Comparison of ENCODE assay signal across 8 mouse cellular contexts in genomic region chr3:122293223-122293953, GRCm38 (mm10). TPM values are rescaled to one million over a fixed set of nuclear protein-coding genes. Genes with fewer than 3 reads are reported as not detected.
DNase-seq lines count a peak whose midpoint lies in the region; ATAC-seq and TF ChIP-seq lines count a peak whose summit lies in the region.

No protein-coding gene starts in this region.

- DNase-seq in retina, adult 2 months (ENCODE audit: low read depth, low spot score): peak; percentile 68
- no peak for DNase-seq in retina, postnatal 1 day
- DNase-seq in ZHBTc4 (ENCODE audit: low read depth, low spot score): peak; percentile 65
- DNase-seq in embryonic facial prominence, embryonic 14.5 days (ENCODE audit: low spot score): no peak
- peak; percentile 72 for DNase-seq in heart, postnatal 0 days (ENCODE audit: low spot score)
- DNase-seq in limb, embryonic 14.5 days (ENCODE audit: low spot score): peak; percentile 38
- DNase-seq in layer of hippocampus, postnatal 14 days (ENCODE audit: low spot score in 2 of 2): no peak

- ATAC-seq in embryonic facial prominence, embryonic 14.5 days (ENCODE audit: low read depth): peak; percentile 80
- peak; percentile 86 for ATAC-seq in heart, postnatal 0 days (ENCODE audit: insufficient read depth, low read depth)
- peak; percentile 64 for ATAC-seq in limb, embryonic 14.5 days (ENCODE audit: low FRiP score, low read depth)
- peak; percentile 63 for ATAC-seq in midbrain, embryonic 16.5 days

- WGBS in embryonic facial prominence, embryonic 14.5 days: under 1% methylated on average over 30 of the region's 105 CpGs
- under 1% methylated on average over 73 of the region's 105 CpGs for WGBS in heart, postnatal 0 days
- under 1% methylated on average over 77 of the region's 105 CpGs for WGBS in limb, embryonic 14.5 days
- under 1% methylated on average over 79 of the region's 105 CpGs for WGBS in midbrain, embryonic 16.5 days

- H3K9me3 ChIP-seq in embryonic facial prominence, embryonic 14.5 days (ENCODE audit: control insufficient read depth, low read length): no peaks in the 10 kb centered on the region
- H3K9me3 ChIP-seq in heart, postnatal 0 days (replicated peaks; ENCODE audit: control insufficient read depth, low read length): no peaks in the 10 kb centered on the region
- no peaks in the 10 kb centered on the region for H3K9me3 ChIP-seq in limb, embryonic 14.5 days (ENCODE audit: control insufficient read depth, low read length)
- no peaks in the 10 kb centered on the region for H3K9me3 ChIP-seq in midbrain, embryonic 16.5 days (replicated peaks; ENCODE audit: control insufficient read depth, low read length, poor library complexity, severe bottlenecking)

- no peak for TF ChIP-seq CTCF in heart, postnatal 0 days (IDR thresholded peaks at IDR 0.05; ENCODE audit: low read depth)

- H3K4me1 ChIP-seq in embryonic facial prominence, embryonic 14.5 days (ENCODE audit: control insufficient read depth, insufficient read depth, low read length): 0 out of 2 replicates have a peak, but pooled peaks cover 5% of the 10 kb centered on the region
- H3K4me1 ChIP-seq in heart, postnatal 0 days (ENCODE audit: control insufficient read depth, insufficient read depth): peaks cover 7% of the 10 kb centered on the region; the same call in 1 of the 2 replicates
- H3K4me1 ChIP-seq in limb, embryonic 14.5 days (ENCODE audit: control insufficient read depth, insufficient read depth, low read length): peaks cover 23% of the 10 kb centered on the region
- H3K4me1 ChIP-seq in midbrain, embryonic 16.5 days (ENCODE audit: control insufficient read depth, insufficient read depth, low read length): peaks cover 33% of the 10 kb centered on the region

- H3K36me3 ChIP-seq in embryonic facial prominence, embryonic 14.5 days (ENCODE audit: control insufficient read depth, insufficient read depth, low read length): no peaks in the 10 kb centered on the region
- H3K36me3 ChIP-seq in heart, postnatal 0 days (replicated peaks; ENCODE audit: control insufficient read depth, insufficient read depth, low read length): no peaks in the 10 kb centered on the region
- H3K36me3 ChIP-seq in limb, embryonic 14.5 days (ENCODE audit: control insufficient read depth, insufficient read depth, low read length): no peaks in the 10 kb centered on the region
- H3K36me3 ChIP-seq in midbrain, embryonic 16.5 days (ENCODE audit: control insufficient read depth, insufficient read depth, low read length): no peaks in the 10 kb centered on the region

- TF ChIP-seq POLR2A in limb, embryonic 14.5 days (IDR thresholded peaks at IDR 0.05; ENCODE audit: borderline replicate concordance, extremely low read depth, insufficient read depth, insufficient read length): no peak

- peak overlapping the region; percentile 87 for H3K9ac ChIP-seq in embryonic facial prominence, embryonic 14.5 days (ENCODE audit: low read depth, low read length)
- peak overlapping the region; percentile 90 for H3K9ac ChIP-seq in heart, postnatal 0 days (replicated peaks; ENCODE audit: low read depth, low read length)
- peak overlapping the region; percentile 92 for H3K9ac ChIP-seq in limb, embryonic 14.5 days (ENCODE audit: low read depth, low read length, severe bottlenecking)
- H3K9ac ChIP-seq in midbrain, embryonic 16.5 days (ENCODE audit: low read depth, low read length): peak overlapping the region; percentile 98

- no peak for TF ChIP-seq EP300 in heart, postnatal 0 days (IDR thresholded peaks at IDR 0.05; ENCODE audit: low read depth)

- peak overlapping the region; percentile 96 for H3K27ac ChIP-seq in embryonic facial prominence, embryonic 14.5 days (replicated peaks; ENCODE audit: low read depth, low read length)
- peak overlapping the region; percentile 97 for H3K27ac ChIP-seq in heart, postnatal 0 days (ENCODE audit: low read depth)
- peak overlapping the region; percentile 97 for H3K27ac ChIP-seq in limb, embryonic 14.5 days (replicated peaks; ENCODE audit: low read depth, low read length)
- H3K27ac ChIP-seq in midbrain, embryonic 16.5 days (ENCODE audit: low read length): peak overlapping the region; percentile 98

- H3K4me2 ChIP-seq in embryonic facial prominence, embryonic 14.5 days (ENCODE audit: low read depth, low read length): peak overlapping the region; percentile 63
- H3K4me2 ChIP-seq in heart, postnatal 0 days (ENCODE audit: low read depth, low read length): peak overlapping the region; percentile 86
- peak overlapping the region; percentile 70 for H3K4me2 ChIP-seq in limb, embryonic 14.5 days (replicated peaks; ENCODE audit: low read depth, low read length, severe bottlenecking)
- H3K4me2 ChIP-seq in midbrain, embryonic 16.5 days (ENCODE audit: low read length): peak overlapping the region; percentile 85

- no peaks in the 10 kb centered on the region for H3K27me3 ChIP-seq in embryonic facial prominence, embryonic 14.5 days (replicated peaks; ENCODE audit: control insufficient read depth, insufficient read depth, low read length)
- H3K27me3 ChIP-seq in heart, postnatal 0 days (ENCODE audit: control insufficient read depth, insufficient read depth, low read length): no peaks in the 10 kb centered on the region
- no peaks in the 10 kb centered on the region for H3K27me3 ChIP-seq in limb, embryonic 14.5 days (ENCODE audit: control insufficient read depth, insufficient read depth, low read length)
- H3K27me3 ChIP-seq in midbrain, embryonic 16.5 days (ENCODE audit: control insufficient read depth, insufficient read depth, low read depth, low read length): no peaks in the 10 kb centered on the region

- peak overlapping the region; percentile 81 for H3K4me3 ChIP-seq in embryonic facial prominence, embryonic 14.5 days (ENCODE audit: low read depth, low read length)
- peak overlapping the region; percentile 92 for H3K4me3 ChIP-seq in heart, postnatal 0 days (ENCODE audit: low read depth, low read length)
- peak overlapping the region; percentile 61 for H3K4me3 ChIP-seq in limb, embryonic 14.5 days (replicated peaks; ENCODE audit: low read length)
- H3K4me3 ChIP-seq in midbrain, embryonic 16.5 days (ENCODE audit: low read depth, low read length): peak overlapping the region; percentile 80

RNA-seq across cellular contexts. Expression of gene Bcar3, which starts 0.5 kb away (rescaled TPM):
- 10.0 and 11.3 TPM in 2 replicates for polyA plus RNA-seq in embryonic facial prominence, embryonic 14.5 days (2014; fragmentation: Nextera tagmentation; extraction: Ambion mirVana)
- 24.5 and 38.6 TPM in 2 replicates for total RNA-seq in heart, postnatal 0 days (2014; rRNA removed; ENCODE audit: low replicate concordance)
- 2.9 and 3.3 TPM in 2 replicates for polyA plus RNA-seq in heart, postnatal 0 days (2015; fragmentation: Nextera tagmentation; extraction: Ambion mirVana)
- polyA plus RNA-seq in limb, embryonic 14.5 days (2012; rRNA removed): 7.8 and 13.2 TPM in 2 replicates
- polyA plus RNA-seq in limb, embryonic 14.5 days (2014; fragmentation: Nextera tagmentation; extraction: Ambion mirVana): 7.9 TPM in 2 replicates
- polyA plus RNA-seq in midbrain, embryonic 16.5 days (2015; fragmentation: Nextera tagmentation; extraction: Ambion mirVana): 7.5 and 7.6 TPM in 2 replicates
- total RNA-seq in layer of hippocampus, postnatal 14 days (2021): 10 to 100 TPM; 10.3 to 11.0 TPM

RNA-seq across cellular contexts. Expression of gene Dnttip2, which starts 19.2 kb away (rescaled TPM):
- polyA plus RNA-seq in embryonic facial prominence, embryonic 14.5 days (2014; fragmentation: Nextera tagmentation; extraction: Ambion mirVana): 61.8 and 68.3 TPM in 2 replicates
- total RNA-seq in heart, postnatal 0 days (2014; rRNA removed; ENCODE audit: low replicate concordance): 9.3 and 11.2 TPM in 2 replicates
- polyA plus RNA-seq in heart, postnatal 0 days (2015; fragmentation: Nextera tagmentation; extraction: Ambion mirVana): 31.7 and 33.4 TPM in 2 replicates
- polyA plus RNA-seq in limb, embryonic 14.5 days (2012; rRNA removed): 22.8 and 41.7 TPM in 2 replicates
- polyA plus RNA-seq in limb, embryonic 14.5 days (2014; fragmentation: Nextera tagmentation; extraction: Ambion mirVana): 62.4 and 66.3 TPM in 2 replicates
- polyA plus RNA-seq in midbrain, embryonic 16.5 days (2015; fragmentation: Nextera tagmentation; extraction: Ambion mirVana): 42.6 and 48.3 TPM in 2 replicates
- 10 to 100 TPM; 24.3 to 30.0 TPM for total RNA-seq in layer of hippocampus, postnatal 14 days (2021)

RNA-seq across cellular contexts. Expression of gene Gclm, which starts 48.0 kb away (rescaled TPM):
- 62.0 and 76.0 TPM in 2 replicates for polyA plus RNA-seq in embryonic facial prominence, embryonic 14.5 days (2014; fragmentation: Nextera tagmentation; extraction: Ambion mirVana)
- total RNA-seq in heart, postnatal 0 days (2014; rRNA removed; ENCODE audit: low replicate concordance): 12.8 and 36.1 TPM in 2 replicates
- 47.3 and 51.7 TPM in 2 replicates for polyA plus RNA-seq in heart, postnatal 0 days (2015; fragmentation: Nextera tagmentation; extraction: Ambion mirVana)
- polyA plus RNA-seq in limb, embryonic 14.5 days (2012; rRNA removed): 26.6 and 30.4 TPM in 2 replicates
- polyA plus RNA-seq in limb, embryonic 14.5 days (2014; fragmentation: Nextera tagmentation; extraction: Ambion mirVana): 58.4 TPM in 2 replicates
- polyA plus RNA-seq in midbrain, embryonic 16.5 days (2015; fragmentation: Nextera tagmentation; extraction: Ambion mirVana): 38.9 and 41.4 TPM in 2 replicates
- total RNA-seq in layer of hippocampus, postnatal 14 days (2021): 10 to 100 TPM; 56.9 to 58.0 TPM

Comparison
In these comparisons a context has a peak if more than half of its experiments do, and no peak if none do; other contexts are left out.
1. DNase-seq: peak in retina, adult 2 months (single experiment), ZHBTc4 (single experiment), heart, postnatal 0 days (single experiment) and limb, embryonic 14.5 days (single experiment); none in retina, postnatal 1 day (single experiment), embryonic facial prominence, embryonic 14.5 days (single experiment) and layer of hippocampus, postnatal 14 days (0 of 2).
2. Peak in every context shown above with its lines, with median percentiles within 50 percentile points of each other: ATAC-seq, H3K27ac ChIP-seq, H3K4me2 ChIP-seq, H3K4me3 ChIP-seq and H3K9ac ChIP-seq.